Mouse (Mus musculus) embryonic fibroblast, embryonic 13.5 days (primary cell): Measurements from ENCODE around the gene Bach2.

ENCODE experiments used
- CTCF ChIP-seq: IDR thresholded peaks from 2 replicates; pipeline ENCODE4 v1.5.1; 2011; ENCODE audit warnings: mild to moderate bottlenecking, control low read depth, low read length, moderate library complexity, borderline replicate concordance; ENCODE audit not compliant: insufficient read depth
- POLR2A ChIP-seq: IDR thresholded peaks from 2 replicates; pipeline ENCODE4 v1.6.1; 2011; ENCODE audit warnings: low read depth, mild to moderate bottlenecking, control low read depth, low read length, moderate library complexity

DNA sequence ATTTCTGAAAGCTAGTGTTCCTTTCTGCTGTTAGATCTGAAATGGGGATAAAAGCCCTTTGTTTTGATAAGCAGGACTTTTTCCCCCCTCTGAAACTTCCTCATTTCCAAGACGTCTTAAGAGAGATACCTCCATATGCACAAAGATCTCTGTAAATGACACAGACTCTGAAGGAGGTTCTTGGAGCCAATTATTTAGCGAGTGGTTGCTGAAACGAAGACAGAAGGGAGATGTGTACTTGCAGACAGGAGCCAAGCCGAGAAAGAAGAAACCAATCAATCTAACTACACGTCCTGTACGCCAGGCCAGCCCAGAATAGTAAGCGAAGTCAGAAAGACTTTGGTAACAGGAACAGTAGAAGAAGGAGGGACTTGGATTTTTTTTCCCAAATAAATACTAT lies 295.1 kb downstream of the Bach2 start:
- no peak for TF ChIP-seq CTCF
- no peak for TF ChIP-seq POLR2A
